Mouse (Mus musculus) thymus, adult 2 months (tissue): ENCODE measurements around the gene Rgs9bp. TPM values are rescaled to one million over a fixed set of nuclear protein-coding genes. Genes with fewer than 3 reads are reported as not detected.
"Not testable (repeated sequence)": the region's sequence is repeated elsewhere in the genome, so short reads cannot be mapped to it uniquely, and the experiment has no call there.

Experiments
- DNase-seq: peaks from one replicate; pipeline ENCODE4 v3.0.0; 2021
- H3K27ac ChIP-seq: fragments of 200-500 bp; 2 replicates; pipeline ENCODE4 v1.5.1; 2012; ENCODE audit warnings: low read length, control low read depth; ENCODE audit not compliant: control insufficient read depth, insufficient read depth
- H3K27me3 ChIP-seq: fragments of 200-500 bp; 2 replicates; pipeline ENCODE4 v1.6.1; 2012; ENCODE audit warnings: mild to moderate bottlenecking, low read length, moderate library complexity, mixed read lengths; ENCODE audit not compliant: control insufficient read depth, insufficient read depth
- H3K36me3 ChIP-seq: fragments of 200-500 bp; 2 replicates; pipeline ENCODE4 v1.6.1; 2012; ENCODE audit warnings: mild to moderate bottlenecking, low read length, moderate library complexity; ENCODE audit not compliant: control insufficient read depth, insufficient read depth
- H3K4me1 ChIP-seq: fragments of 200-500 bp; replicated peaks from 2 replicates; pipeline ENCODE4 v1.6.1; 2012; ENCODE audit warnings: low read length; ENCODE audit not compliant: control insufficient read depth, insufficient read depth
- H3K4me3 ChIP-seq: fragments of 200-500 bp; 2 replicates; pipeline ENCODE4 v1.5.1; 2012; ENCODE audit warnings: mild to moderate bottlenecking, low read length, control low read depth, moderate library complexity; ENCODE audit not compliant: control insufficient read depth, insufficient read depth
- CTCF ChIP-seq: fragments of 200-500 bp; IDR thresholded peaks from 2 replicates; pipeline ENCODE4 v1.5.1; 2012; ENCODE audit warnings: mild to moderate bottlenecking, control low read depth, low read length, moderate library complexity, borderline replicate concordance; ENCODE audit not compliant: control insufficient read depth, poor library complexity, insufficient read depth; ENCODE audit errors: extremely low read depth
- POLR2A ChIP-seq: fragments of 200-500 bp; IDR thresholded peaks from 2 replicates; pipeline ENCODE4 v1.6.1; 2012; ENCODE audit warnings: mild to moderate bottlenecking, low read length, control low read depth, moderate library complexity; ENCODE audit not compliant: control insufficient read depth, poor library complexity, insufficient read depth; ENCODE audit errors: extremely low read depth
- WGBS: fragments of 180-500 bp; shearing (Covaris S2); methylation state at CpG from one replicate; pipeline ENCODE4 v1.1.7; 2018; 5-methylcytosine and 5-hydroxymethylcytosine counted together
- polyA plus RNA-seq: library from polyadenylated mRNA; depleted of rRNA; stranded (reverse); fragments of >200 nt; gene quantifications from 2 replicates; pipeline ENCODE4 v1.2.3, GENCODE M21; 2012; rRNA removed

Gene Rgs9bp
- polyA plus RNA-seq, 1 experiment: 0.26 TPM

GRCm38 (mm10) chr7:35535750-35536512 is 49.5 kb downstream of the Rgs9bp start:
- Histone ChIP-seq H3K4me1 (no peaks in the 10 kb centered on the region), H3K27me3 (no peaks in the 10 kb centered on the region), H3K27ac (no peak overlapping the region), H3K36me3 (no peaks in the 10 kb centered on the region), H3K4me3 (no peak overlapping the region)
- DNase-seq: no peak
- WGBS: 70% methylated on average over 12 of the region's 12 CpGs
- TF ChIP-seq CTCF (no peak), POLR2A (no peak)

GRCm38 (mm10) chr7:35530544-35530943 is 54.8 kb downstream of the Rgs9bp start:
- H3K27me3 ChIP-seq, H3K4me3 ChIP-seq, H3K4me1 ChIP-seq, DNase-seq, H3K27ac ChIP-seq, H3K36me3 ChIP-seq: not testable (repeated sequence)
- WGBS: 100% methylated on average over 1 of the region's 1 CpGs

- Histone ChIP-seq H3K4me1 (no peaks in the 10 kb centered on the region), H3K36me3 (no peaks in the 10 kb centered on the region), H3K27me3 (no peaks in the 10 kb centered on the region), H3K4me3 (no peak overlapping the region), H3K27ac (no peak overlapping the region)
- TF ChIP-seq POLR2A (no peak), CTCF (no peak)
- 94% methylated on average over 3 of the region's 3 CpGs for WGBS
- no peak for DNase-seq
These were observed 55.4 kb downstream of the Rgs9bp start for GRCm38 (mm10) chr7:35530026-35530425.

Other genes with a start within 250 kb of the Rgs9bp start
- gene Faap24, start 188.7 kb downstream of the Rgs9bp start, polyA plus RNA-seq: 8.3 and 8.8 TPM in 2 replicates
- gene Cep89, start 188.5 kb downstream of the Rgs9bp start, polyA plus RNA-seq: 17.9 and 21.2 TPM in 2 replicates
- 0.19 and 0.27 TPM in 2 replicates for gene Slc7a9, start 136.8 kb downstream of the Rgs9bp start, polyA plus RNA-seq
- 0.24 TPM in 1 of 2 replicates, not detected in the other for gene Tdrd12, start 47.8 kb downstream of the Rgs9bp start, polyA plus RNA-seq
- 40.2 and 44.1 TPM in 2 replicates for gene Nudt19, start 29.3 kb downstream of the Rgs9bp start, polyA plus RNA-seq
- gene Ankrd27, start 662 bp upstream of the Rgs9bp start, polyA plus RNA-seq: 41.6 and 44.9 TPM in 2 replicates
- 47.6 and 50.1 TPM in 2 replicates for gene Pdcd5, start 61.9 kb upstream of the Rgs9bp start, polyA plus RNA-seq
- 28.7 and 30.5 TPM in 2 replicates for gene Dpy19l3, start 168.9 kb upstream of the Rgs9bp start, polyA plus RNA-seq
- gene Zfp507, start 217.4 kb upstream of the Rgs9bp start, polyA plus RNA-seq: 12.7 and 14.6 TPM in 2 replicates